Mouse (Mus musculus) limb, embryonic 14.5 days (tissue): ENCODE data around the gene Prss47. TPM values are rescaled to one million over a fixed set of nuclear protein-coding genes. Genes with fewer than 3 reads are reported as not detected.

Source experiments
- ATAC-seq: fragments of 200-750 bp; cut with Nextera tagmentation; 2 replicates; pipeline ENCODE4 v1.8.0; 2017; ENCODE audit warnings: low read depth, moderate number of reproducible peaks, moderate TSS enrichment; ENCODE audit not compliant: low FRiP score
- DNase-seq: peaks from one replicate; pipeline ENCODE4 v3.0.0-alpha.2; 2015; ENCODE audit warnings: low spot score
- H3K27ac ChIP-seq: fragments of 300-500 bp; sonication (generic); replicated peaks from 2 replicates; pipeline ENCODE4 v1.5.1; 2014; ENCODE audit warnings: low read depth, mild to moderate bottlenecking, low read length, moderate library complexity, mixed read lengths
- H3K27me3 ChIP-seq: fragments of 300-500 bp; sonication (generic); 2 replicates; pipeline ENCODE4 v1.6.1; 2014; ENCODE audit warnings: low read length, mixed read lengths; ENCODE audit not compliant: control insufficient read depth, insufficient read depth
- H3K36me3 ChIP-seq: fragments of 300-500 bp; sonication (generic); 2 replicates; pipeline ENCODE4 v1.6.1; 2014; ENCODE audit warnings: mild to moderate bottlenecking, low read length, moderate library complexity, mixed read lengths; ENCODE audit not compliant: control insufficient read depth, insufficient read depth
- H3K4me1 ChIP-seq: fragments of 300-500 bp; sonication (generic); 2 replicates; pipeline ENCODE4 v1.6.1; 2014; ENCODE audit warnings: antibody characterized with exemption, low read length, mixed read lengths; ENCODE audit not compliant: control insufficient read depth, insufficient read depth
- H3K4me2 ChIP-seq: fragments of 300-500 bp; sonication (generic); replicated peaks from 2 replicates; pipeline ENCODE4 v1.6.1; 2014; ENCODE audit warnings: low read depth, mild to moderate bottlenecking, low read length, moderate library complexity; ENCODE audit not compliant: severe bottlenecking
- H3K4me3 ChIP-seq: fragments of 300-500 bp; sonication (generic); replicated peaks from 2 replicates; pipeline ENCODE4 v1.5.1; 2014; ENCODE audit warnings: low read length
- H3K9ac ChIP-seq: fragments of 300-500 bp; sonication (generic); 2 replicates; pipeline ENCODE4 v1.6.1; 2014; ENCODE audit warnings: mild to moderate bottlenecking, low read depth, low read length, moderate library complexity; ENCODE audit not compliant: severe bottlenecking
- H3K9me3 ChIP-seq: fragments of 300-500 bp; sonication (generic); 2 replicates; pipeline ENCODE4 v1.6.1; 2016; ENCODE audit warnings: low read length; ENCODE audit not compliant: control insufficient read depth
- POLR2A ChIP-seq: fragments of 200-500 bp; IDR thresholded peaks from 2 replicates; pipeline ENCODE4 v1.8.0; 2012; ENCODE audit warnings: inconsistent platforms, mild to moderate bottlenecking, moderate library complexity, borderline replicate concordance; ENCODE audit not compliant: insufficient read depth, insufficient read length; ENCODE audit errors: extremely low read depth
- polyA plus RNA-seq, 2 experiments: library from polyadenylated mRNA; depleted of rRNA in 1 of 2; stranded (reverse) in 1 of 2; unstranded in 1 of 2; fragments of >200 nt; fragmentation: Nextera tagmentation in 1 of 2; extraction: Ambion mirVana in 1 of 2; gene quantifications; 2 replicates each; pipeline versions ENCODE4 v1.2.1 to v1.2.3; 2012 to 2014

Prss47 gene
- polyA plus RNA-seq, 2 experiments, result not detected

DNA sequence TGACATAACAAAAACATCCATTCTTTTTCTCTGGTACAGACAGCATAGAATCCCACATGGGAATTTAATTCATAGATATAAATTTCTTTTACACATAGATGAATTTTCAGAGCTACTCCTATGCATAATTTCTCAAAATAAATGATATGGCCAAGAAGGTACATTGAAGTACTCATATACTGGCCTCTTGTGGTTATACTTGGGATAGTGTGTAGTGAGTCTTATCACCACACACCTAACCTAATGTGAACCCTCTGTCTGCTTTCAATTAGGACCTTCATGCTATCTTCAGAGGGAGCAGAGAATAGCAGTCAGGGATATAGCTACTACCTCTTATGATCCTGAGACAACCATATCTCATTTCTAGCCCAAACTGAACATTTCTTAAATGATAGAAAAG, 47.1 kb downstream of the Prss47 start:
- Histone ChIP-seq H3K27me3 (no peaks in the 10 kb centered on the region), H3K36me3 (no peaks in the 10 kb centered on the region), H3K27ac (no peak overlapping the region), H3K9ac (no peak overlapping the region), H3K4me3 (no peak overlapping the region), H3K9me3 (no peaks in the 10 kb centered on the region), H3K4me1 (no peaks in the 10 kb centered on the region), H3K4me2 (no peak overlapping the region)
- DNase-seq, result no peak
- ATAC-seq, result no peak
- TF ChIP-seq POLR2A, result no peak

Other genes with a start within 250 kb of the Prss47 start
- gene Cntnap3, start 148.8 kb downstream of the Prss47 start, polyA plus RNA-seq (2012; rRNA removed), result 1.1 and 1.3 TPM in 2 replicates
- 1.7 and 2.4 TPM in 2 replicates for gene Cntnap3, start 148.8 kb downstream of the Prss47 start, polyA plus RNA-seq (2014; fragmentation: Nextera tagmentation; extraction: Ambion mirVana)
- gene Spata31, start 135.4 kb downstream of the Prss47 start, polyA plus RNA-seq (2012; rRNA removed), result not detected in 2 replicates
- gene Spata31, start 135.4 kb downstream of the Prss47 start, polyA plus RNA-seq (2014; fragmentation: Nextera tagmentation; extraction: Ambion mirVana), result not detected in 2 replicates
- gene Spata31d1c, start 19.7 kb downstream of the Prss47 start, polyA plus RNA-seq (2012; rRNA removed), result not detected in 2 replicates
- gene Spata31d1c, start 19.7 kb downstream of the Prss47 start, polyA plus RNA-seq (2014; fragmentation: Nextera tagmentation; extraction: Ambion mirVana), result not detected in 2 replicates
- 31.1 and 35.5 TPM in 2 replicates for gene Mfsd14b, start 60.2 kb upstream of the Prss47 start, polyA plus RNA-seq (2012; rRNA removed)
- 70.6 and 73.9 TPM in 2 replicates for gene Mfsd14b, start 60.2 kb upstream of the Prss47 start, polyA plus RNA-seq (2014; fragmentation: Nextera tagmentation; extraction: Ambion mirVana)
- not detected in 2 replicates for gene Olfr465-ps1, start 85.3 kb upstream of the Prss47 start, polyA plus RNA-seq (2012; rRNA removed)
- not detected in 2 replicates for gene Olfr465-ps1, start 85.3 kb upstream of the Prss47 start, polyA plus RNA-seq (2014; fragmentation: Nextera tagmentation; extraction: Ambion mirVana)
- gene Olfr466, start 97.5 kb upstream of the Prss47 start, polyA plus RNA-seq (2012; rRNA removed), result not detected in 2 replicates
- not detected in 2 replicates for gene Olfr466, start 97.5 kb upstream of the Prss47 start, polyA plus RNA-seq (2014; fragmentation: Nextera tagmentation; extraction: Ambion mirVana)
- not detected in 2 replicates for gene Nlrp4f, start 153.2 kb upstream of the Prss47 start, polyA plus RNA-seq (2012; rRNA removed)
- gene Nlrp4f, start 153.2 kb upstream of the Prss47 start, polyA plus RNA-seq (2014; fragmentation: Nextera tagmentation; extraction: Ambion mirVana), result not detected in 2 replicates
- gene Gm10775, start 206.8 kb upstream of the Prss47 start, polyA plus RNA-seq (2012; rRNA removed), result 0.14 TPM in 1 of 2 replicates, not detected in the other
- not detected in 2 replicates for gene Gm10775, start 206.8 kb upstream of the Prss47 start, polyA plus RNA-seq (2014; fragmentation: Nextera tagmentation; extraction: Ambion mirVana)
- gene Zfp369, start 226.1 kb upstream of the Prss47 start, polyA plus RNA-seq (2012; rRNA removed), result 41.3 and 57.5 TPM in 2 replicates
- gene Zfp369, start 226.1 kb upstream of the Prss47 start, polyA plus RNA-seq (2014; fragmentation: Nextera tagmentation; extraction: Ambion mirVana), result 18.4 and 22.9 TPM in 2 replicates